Mouse (Mus musculus): ENCODE measurements at regions not wholly inside any gene's neighbourhood (a gene's known extent, or its start where the extent isn't known, plus 50 kb on each side); places are given as distances from the start of the nearest gene placed in this dataset.

DNA sequence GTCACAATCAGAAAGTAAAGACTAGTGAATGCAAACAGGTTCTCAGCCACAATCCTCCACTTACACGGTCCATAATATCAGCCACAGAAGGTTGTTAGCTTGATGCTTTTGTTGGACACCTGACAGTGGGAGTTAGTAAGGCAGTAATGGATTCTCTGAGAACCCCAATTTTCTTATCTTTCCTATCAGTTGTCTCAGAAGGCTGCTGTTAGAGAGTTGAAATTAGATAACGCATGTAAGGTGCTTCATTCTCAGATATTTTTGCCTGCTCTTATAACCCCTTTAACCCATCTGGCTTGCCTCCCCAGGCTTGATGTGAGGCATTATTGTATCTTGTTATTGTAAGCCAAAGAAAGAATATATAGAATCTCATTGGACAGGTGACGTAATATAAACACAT, 63.0 kb upstream of the Ube2e3 start:
- ATAC-seq (ENCODE audit: extremely low read depth, insufficient number of reproducible peaks, low FRiP score, poor library complexity, severe bottlenecking), result peak; percentile 66
- H3K27me3 ChIP-seq (ENCODE audit: insufficient read depth, low read length), result no peaks in the 10 kb centered on the region

GRCm38 (mm10) chr2:78803543-78803942, 64.4 kb upstream of the Ube2e3 start:
- TF ChIP-seq TAL1 (conservative IDR thresholded peaks at IDR 0.05; ENCODE audit: low read depth, low read length) (peak; percentile 83), CTCF (IDR thresholded peaks at IDR 0.05; ENCODE audit: low read depth, low read length) (no peak)
- Histone ChIP-seq H3K27me3 (ENCODE audit: insufficient read depth, low read length) (no peaks in the 10 kb centered on the region), H3K4me1 (ENCODE audit: insufficient read depth, low read depth, low read length) (peaks cover 45% of the 10 kb centered on the region), H3K36me3 (replicated peaks) (no peaks in the 10 kb centered on the region), H3K9me3 (replicated peaks) (no peaks in the 10 kb centered on the region), H3K4me3 (ENCODE audit: low read depth, low read length) (no peak overlapping the region)
- DNase-seq (ENCODE audit: low spot score) (no peak), ATAC-seq (ENCODE audit: extremely low read depth, insufficient number of reproducible peaks, low FRiP score, poor library complexity, severe bottlenecking) (peak; percentile 74)

More for the DNA sequence above, 63.0 kb upstream of the Ube2e3 start:
- DNase-seq (ENCODE audit: low spot score), result no peak
- Histone ChIP-seq H3K9me3 (replicated peaks) (no peaks in the 10 kb centered on the region), H3K4me3 (ENCODE audit: low read depth, low read length) (no peak overlapping the region), H3K4me1 (ENCODE audit: insufficient read depth, low read depth, low read length) (peaks cover 45% of the 10 kb centered on the region), H3K36me3 (replicated peaks) (no peaks in the 10 kb centered on the region)
- TF ChIP-seq TAL1 (conservative IDR thresholded peaks at IDR 0.05; ENCODE audit: low read depth, low read length) (peak; percentile 87), CTCF (IDR thresholded peaks at IDR 0.05; ENCODE audit: low read depth, low read length) (no peak)

DNA sequence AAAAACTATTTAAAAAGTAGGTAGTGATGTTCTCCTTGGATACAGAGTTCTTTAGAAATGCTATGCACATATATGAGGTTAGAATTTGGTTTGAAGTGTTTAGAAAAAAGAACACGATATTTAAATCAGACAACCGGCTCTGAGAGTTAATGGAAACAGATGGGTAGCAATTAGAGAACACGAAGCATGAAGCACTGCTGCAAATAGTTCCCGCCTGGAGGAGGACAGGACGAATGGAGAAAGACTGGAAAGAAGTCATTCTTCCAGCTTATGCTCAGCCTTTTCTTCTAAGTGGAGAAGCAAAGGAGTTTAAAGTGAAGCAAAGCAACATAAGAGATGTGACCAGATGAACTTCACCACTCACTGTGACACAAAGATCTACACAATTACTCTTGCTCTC, 72.5 kb upstream of the Ube2e3 start:
- Histone ChIP-seq H3K4me1 (ENCODE audit: insufficient read depth, low read depth, low read length) (peaks cover 16% of the 10 kb centered on the region), H3K4me3 (ENCODE audit: low read depth, low read length) (no peak overlapping the region), H3K27me3 (ENCODE audit: insufficient read depth, low read length) (no peaks in the 10 kb centered on the region), H3K36me3 (replicated peaks) (no peaks in the 10 kb centered on the region), H3K9me3 (replicated peaks) (no peaks in the 10 kb centered on the region)
- no peak for DNase-seq (ENCODE audit: low spot score)
- TF ChIP-seq TAL1 (conservative IDR thresholded peaks at IDR 0.05; ENCODE audit: low read depth, low read length) (no peak), CTCF (IDR thresholded peaks at IDR 0.05; ENCODE audit: low read depth, low read length) (no peak), GATA1 (IDR thresholded peaks at IDR 0.05; ENCODE audit: borderline replicate concordance, low read length) (no peak)
- ATAC-seq (ENCODE audit: extremely low read depth, insufficient number of reproducible peaks, low FRiP score, poor library complexity, severe bottlenecking), result no peak

DNA sequence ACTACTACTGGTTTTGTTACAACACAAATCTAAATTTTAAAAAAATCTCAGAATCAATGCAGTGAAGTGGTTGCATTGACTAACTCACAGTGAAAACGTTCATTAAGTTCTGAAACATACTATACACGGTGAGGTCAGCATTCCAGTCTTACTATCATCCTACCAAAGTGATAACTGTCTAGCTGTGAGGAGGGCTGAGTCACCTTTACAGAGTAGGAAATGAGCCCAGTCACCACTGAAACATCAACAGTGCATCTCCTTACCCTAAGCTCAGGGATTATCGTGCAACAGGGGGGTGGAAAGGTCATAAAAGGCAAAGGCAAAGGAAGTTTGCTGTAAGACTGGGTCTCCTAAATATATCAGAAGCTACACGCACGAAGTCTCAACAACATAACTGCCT, 73.2 kb upstream of the Ube2e3 start:
- H3K36me3 ChIP-seq (replicated peaks), result no peaks in the 10 kb centered on the region
- H3K9me3 ChIP-seq (replicated peaks), result no peaks in the 10 kb centered on the region
- TF ChIP-seq POLR2AphosphoS5 (IDR thresholded peaks at IDR 0.05; ENCODE audit: insufficient replicate concordance, low read depth, low read length), result no peak
- TF ChIP-seq CTCF (IDR thresholded peaks at IDR 0.05; ENCODE audit: low read depth, low read length), result no peak
- no peak for TF ChIP-seq GATA2 (IDR thresholded peaks at IDR 0.05; ENCODE audit: borderline replicate concordance, low read depth, low read length)
- TF ChIP-seq GATA1 (IDR thresholded peaks at IDR 0.05; ENCODE audit: borderline replicate concordance, low read length), result no peak
- no peak for TF ChIP-seq TAL1 (conservative IDR thresholded peaks at IDR 0.05; ENCODE audit: low read depth, low read length)
- no peak overlapping the region for H3K4me3 ChIP-seq (ENCODE audit: low read depth, low read length)
- H3K4me1 ChIP-seq (ENCODE audit: insufficient read depth, low read depth, low read length), result peaks cover 19% of the 10 kb centered on the region
- no peak for DNase-seq (ENCODE audit: low spot score)
- no peaks in the 10 kb centered on the region for H3K27me3 ChIP-seq (ENCODE audit: insufficient read depth, low read length)
- ATAC-seq (ENCODE audit: extremely low read depth, insufficient number of reproducible peaks, low FRiP score, poor library complexity, severe bottlenecking), result peak; percentile 64

- Histone ChIP-seq H3K4me3 (ENCODE audit: low read depth, low read length) (no peak overlapping the region), H3K27me3 (ENCODE audit: insufficient read depth, low read length) (no peaks in the 10 kb centered on the region), H3K36me3 (replicated peaks) (no peaks in the 10 kb centered on the region), H3K4me1 (ENCODE audit: insufficient read depth, low read depth, low read length) (peaks cover 24% of the 10 kb centered on the region), H3K9me3 (replicated peaks) (no peaks in the 10 kb centered on the region)
- TF ChIP-seq CTCF (IDR thresholded peaks at IDR 0.05; ENCODE audit: low read depth, low read length) (no peak), POLR2AphosphoS5 (IDR thresholded peaks at IDR 0.05; ENCODE audit: insufficient replicate concordance, low read depth, low read length) (no peak), GATA2 (IDR thresholded peaks at IDR 0.05; ENCODE audit: borderline replicate concordance, low read depth, low read length) (no peak), GATA1 (IDR thresholded peaks at IDR 0.05; ENCODE audit: borderline replicate concordance, low read length) (no peak), TAL1 (conservative IDR thresholded peaks at IDR 0.05; ENCODE audit: low read depth, low read length) (no peak)
- no peak for DNase-seq (ENCODE audit: low spot score)
- no peak for ATAC-seq (ENCODE audit: extremely low read depth, insufficient number of reproducible peaks, low FRiP score, poor library complexity, severe bottlenecking)
Observed at GRCm38 (mm10) chr2:78789124-78789523, 78.8 kb upstream of the Ube2e3 start.

DNA sequence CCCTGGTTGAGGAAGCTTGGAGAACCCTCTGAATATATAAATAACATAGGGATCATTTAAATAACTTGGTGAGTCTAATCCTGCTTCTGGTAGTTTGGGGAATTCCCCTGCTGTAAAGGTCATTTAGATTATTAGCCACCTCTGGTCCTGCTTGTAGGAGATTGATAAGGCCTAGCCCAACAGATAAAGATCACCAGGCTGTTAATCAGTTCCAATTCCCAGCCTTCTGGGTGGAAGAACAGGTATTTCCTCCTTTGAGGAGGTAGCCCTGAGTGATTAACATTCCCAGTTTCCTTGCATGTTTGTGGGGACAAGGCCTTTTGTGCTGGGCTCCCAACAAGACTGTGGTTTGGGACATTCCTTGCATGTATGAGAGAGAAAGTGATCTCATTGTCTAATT, 79.7 kb upstream of the Ube2e3 start:
- Histone ChIP-seq H3K4me1 (ENCODE audit: insufficient read depth, low read depth, low read length) (peaks cover 15% of the 10 kb centered on the region), H3K27me3 (ENCODE audit: insufficient read depth, low read length) (no peaks in the 10 kb centered on the region), H3K36me3 (replicated peaks) (no peaks in the 10 kb centered on the region), H3K9me3 (replicated peaks) (no peaks in the 10 kb centered on the region), H3K4me3 (ENCODE audit: low read depth, low read length) (no peak overlapping the region)
- ATAC-seq (ENCODE audit: extremely low read depth, insufficient number of reproducible peaks, low FRiP score, poor library complexity, severe bottlenecking) (no peak), DNase-seq (ENCODE audit: low spot score) (no peak)
- TF ChIP-seq CTCF (IDR thresholded peaks at IDR 0.05; ENCODE audit: low read depth, low read length), result no peak
- no peak for TF ChIP-seq POLR2AphosphoS5 (IDR thresholded peaks at IDR 0.05; ENCODE audit: insufficient replicate concordance, low read depth, low read length)
- no peak for TF ChIP-seq GATA1 (IDR thresholded peaks at IDR 0.05; ENCODE audit: borderline replicate concordance, low read length)
- no peak for TF ChIP-seq TAL1 (conservative IDR thresholded peaks at IDR 0.05; ENCODE audit: low read depth, low read length)
- no peak for TF ChIP-seq GATA2 (IDR thresholded peaks at IDR 0.05; ENCODE audit: borderline replicate concordance, low read depth, low read length)

DNA sequence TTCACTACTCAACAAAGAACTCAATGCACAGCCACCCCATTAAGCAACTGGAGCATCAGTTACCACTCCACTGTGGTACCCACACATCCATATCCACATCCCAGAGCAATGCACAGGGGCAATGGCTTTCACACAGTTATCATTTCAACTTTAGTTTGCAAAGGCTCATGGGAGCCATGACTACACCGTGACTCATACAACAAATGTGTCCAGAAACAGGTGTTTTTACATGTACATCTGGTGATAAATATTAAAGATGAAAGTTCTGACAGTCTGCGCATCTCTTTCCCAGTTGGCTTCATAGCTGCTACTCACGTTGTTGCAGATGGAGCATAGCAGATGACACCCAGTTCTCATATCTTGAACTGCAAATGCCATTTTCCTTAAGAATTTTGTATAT, 88.0 kb upstream of the Ube2e3 start:
- Histone ChIP-seq H3K9me3 (replicated peaks) (no peaks in the 10 kb centered on the region), H3K27me3 (ENCODE audit: insufficient read depth, low read length) (no peaks in the 10 kb centered on the region), H3K4me1 (ENCODE audit: insufficient read depth, low read depth, low read length) (peaks cover 5% of the 10 kb centered on the region; the same call in 1 of the 2 replicates), H3K36me3 (replicated peaks) (no peaks in the 10 kb centered on the region), H3K4me3 (ENCODE audit: low read depth, low read length) (no peak overlapping the region)
- TF ChIP-seq GATA2 (IDR thresholded peaks at IDR 0.05; ENCODE audit: borderline replicate concordance, low read depth, low read length) (no peak), POLR2AphosphoS5 (IDR thresholded peaks at IDR 0.05; ENCODE audit: insufficient replicate concordance, low read depth, low read length) (no peak)
- DNase-seq (ENCODE audit: low spot score) (no peak), ATAC-seq (ENCODE audit: extremely low read depth, insufficient number of reproducible peaks, low FRiP score, poor library complexity, severe bottlenecking) (no peak)

Measured in G1E (cell line).